Mouse (Mus musculus): ENCODE data around the gene Car9. TPM values are rescaled to one million over a fixed set of nuclear protein-coding genes. Genes with fewer than 3 reads are reported as not detected.

Car9 gene
- total and polyA plus RNA-seq, 3 experiments: 0.77 to 3.3 TPM; not detected in 1

DNA sequence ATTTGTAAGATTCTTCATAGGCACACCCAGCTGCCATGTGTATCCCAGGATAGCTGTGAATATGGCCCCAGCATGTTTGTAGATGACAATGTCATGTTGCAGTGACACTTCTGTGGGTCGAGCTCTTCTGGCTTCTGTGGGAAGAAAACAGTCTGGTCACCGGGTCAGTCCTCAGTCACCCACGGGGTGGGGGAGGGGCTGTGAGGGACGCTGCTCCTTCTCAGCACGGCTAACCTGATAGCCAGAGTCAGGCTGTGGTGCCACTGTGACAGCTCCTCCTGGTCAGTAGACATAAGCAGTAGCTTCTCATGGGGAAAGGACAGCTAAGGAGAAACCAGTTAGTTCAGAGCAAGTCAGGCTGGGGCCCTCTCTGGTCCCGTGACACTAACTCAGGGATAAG is 10.2 kb upstream of the Car9 start:
- DNase-seq (ENCODE audit: low read depth, low spot score): no peak
- H3K79me2 ChIP-seq (ENCODE audit: control insufficient read depth, insufficient read depth, low read length, poor library complexity): peaks cover 13% of the 10 kb centered on the region
- H3K4me1 ChIP-seq (ENCODE audit: control insufficient read depth in 1 of 2, insufficient read depth in 2 of 2, low read length in 2 of 2): peaks cover 6 to 18% of the 10 kb centered on the region in 2 experiments
- TF ChIP-seq MAX (IDR thresholded peaks at IDR 0.05; ENCODE audit: low read length): no peak
- no peak for TF ChIP-seq CTCF (IDR thresholded peaks at IDR 0.05 in 2 of 3, conservative IDR thresholded peaks at IDR 0.05 in 1 of 3; ENCODE audit: control insufficient read depth in 1 of 3, insufficient read depth in 1 of 3, low read depth in 2 of 3, low read length in 3 of 3, poor library complexity in 1 of 3, severe bottlenecking in 1 of 3)
- TF ChIP-seq BHLHE40 (IDR thresholded peaks at IDR 0.05; ENCODE audit: borderline replicate concordance, low read depth, low read length): no peak
- TF ChIP-seq E2F4 (IDR thresholded peaks at IDR 0.05; ENCODE audit: borderline replicate concordance, low read depth, low read length): no peak
- no peak for TF ChIP-seq ZC3H11A (IDR thresholded peaks at IDR 0.05; ENCODE audit: low read depth, low read length)
- TF ChIP-seq UBTF (IDR thresholded peaks at IDR 0.05; ENCODE audit: borderline replicate concordance, insufficient read depth, low read depth, low read length): no peak
- no peak for TF ChIP-seq ZMIZ1 (IDR thresholded peaks at IDR 0.05; ENCODE audit: low read depth, low read length)
- no peak for TF ChIP-seq MEF2A (IDR thresholded peaks at IDR 0.05; ENCODE audit: extremely low read depth, insufficient replicate concordance, low read depth, low read length, poor library complexity, severe bottlenecking)
- TF ChIP-seq MYC (IDR thresholded peaks at IDR 0.05; ENCODE audit: low read depth, low read length): no peak
- no peak for TF ChIP-seq ETS1 (IDR thresholded peaks at IDR 0.05; ENCODE audit: low read depth, low read length)
- TF ChIP-seq POLR2AphosphoS5 (IDR thresholded peaks at IDR 0.05; ENCODE audit: borderline replicate concordance, low read depth, low read length): no peak
- TF ChIP-seq HCFC1 (IDR thresholded peaks at IDR 0.05; ENCODE audit: low read depth, low read length): no peak
- no peak for TF ChIP-seq MXI1 (IDR thresholded peaks at IDR 0.05; ENCODE audit: low read depth, low read length)
- no peak for TF ChIP-seq MAZ (IDR thresholded peaks at IDR 0.05; ENCODE audit: low read depth, low read length)
- no peak for TF ChIP-seq RCOR1 (IDR thresholded peaks at IDR 0.05; ENCODE audit: low read depth, low read length)
- H3K27me3 ChIP-seq (ENCODE audit: control insufficient read depth in 1 of 2, insufficient read depth in 2 of 2, low read length in 2 of 2): no peaks in the 10 kb centered on the region
- H3K4me3 ChIP-seq (ENCODE audit: control insufficient read depth in 1 of 2, insufficient read depth in 1 of 2, low read depth in 2 of 2, low read length in 2 of 2): no peak overlapping the region
- no peaks in the 10 kb centered on the region for H3K9me3 ChIP-seq (replicated peaks; ENCODE audit: insufficient read depth, low read length)
- H3K36me3 ChIP-seq (ENCODE audit: control insufficient read depth in 1 of 2, insufficient read depth in 2 of 2, low read length in 2 of 2): peaks cover 0 to 2% of the 10 kb centered on the region in 2 experiments; a peak in 2 of 4 replicates
- no peak overlapping the region for H3K9ac ChIP-seq (ENCODE audit: control insufficient read depth, low read depth, low read length, poor library complexity, severe bottlenecking)
- no peak overlapping the region for H3K27ac ChIP-seq (ENCODE audit: control insufficient read depth, low read depth, low read length)

DNA sequence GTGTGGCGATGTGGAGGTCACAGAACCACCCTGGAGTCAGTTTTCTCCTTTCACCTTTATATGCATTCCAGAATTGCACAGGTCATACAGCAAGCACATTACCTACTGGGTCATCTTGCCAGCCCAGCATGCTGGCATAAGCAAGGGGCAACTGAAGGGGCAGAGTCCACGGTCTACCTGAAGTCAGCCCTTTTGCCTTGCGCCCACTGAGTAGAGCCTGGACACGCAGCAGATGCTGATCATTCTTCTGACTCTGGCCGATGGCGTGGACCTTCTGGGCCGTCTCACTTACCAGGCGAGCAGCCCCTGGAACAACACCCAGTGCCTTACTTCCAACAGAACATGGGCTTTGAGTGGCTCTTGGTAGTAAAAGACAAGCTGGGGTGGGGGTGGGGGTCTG is 9.4 kb upstream of the Car9 start:
- no peak for DNase-seq (ENCODE audit: low read depth, low spot score)
- Histone ChIP-seq H3K9me3 (replicated peaks; ENCODE audit: insufficient read depth, low read length) (no peaks in the 10 kb centered on the region), H3K4me3 (ENCODE audit: control insufficient read depth in 1 of 2, insufficient read depth in 1 of 2, low read depth in 2 of 2, low read length in 2 of 2) (no peak overlapping the region)

More for the DNA sequence above, 9.4 kb upstream of the Car9 start:
- Histone ChIP-seq H3K36me3 (ENCODE audit: control insufficient read depth in 1 of 2, insufficient read depth in 2 of 2, low read length in 2 of 2) (peaks cover 0 to 2% of the 10 kb centered on the region in 2 experiments; a peak in 2 of 4 replicates), H3K4me1 (ENCODE audit: control insufficient read depth in 1 of 2, insufficient read depth in 2 of 2, low read length in 2 of 2) (peaks cover 6 to 18% of the 10 kb centered on the region in 2 experiments), H3K79me2 (ENCODE audit: control insufficient read depth, insufficient read depth, low read length, poor library complexity) (peaks cover 13% of the 10 kb centered on the region), H3K9ac (ENCODE audit: control insufficient read depth, low read depth, low read length, poor library complexity, severe bottlenecking) (no peak overlapping the region), H3K27ac (ENCODE audit: control insufficient read depth, low read depth, low read length) (no peak overlapping the region), H3K27me3 (ENCODE audit: control insufficient read depth in 1 of 2, insufficient read depth in 2 of 2, low read length in 2 of 2) (no peaks in the 10 kb centered on the region)
- TF ChIP-seq ETS1 (IDR thresholded peaks at IDR 0.05; ENCODE audit: low read depth, low read length): no peak
- TF ChIP-seq USF2 (IDR thresholded peaks at IDR 0.05; ENCODE audit: borderline replicate concordance in 1 of 2, insufficient read depth in 1 of 2, low read depth in 1 of 2, low read length in 2 of 2): no peak
- TF ChIP-seq NELFE (IDR thresholded peaks at IDR 0.05; ENCODE audit: low read depth, low read length): no peak
- TF ChIP-seq ZC3H11A (IDR thresholded peaks at IDR 0.05; ENCODE audit: low read depth, low read length): no peak
